ENCODE assay signal across 8 mouse cellular contexts in the genomic region with DNA sequence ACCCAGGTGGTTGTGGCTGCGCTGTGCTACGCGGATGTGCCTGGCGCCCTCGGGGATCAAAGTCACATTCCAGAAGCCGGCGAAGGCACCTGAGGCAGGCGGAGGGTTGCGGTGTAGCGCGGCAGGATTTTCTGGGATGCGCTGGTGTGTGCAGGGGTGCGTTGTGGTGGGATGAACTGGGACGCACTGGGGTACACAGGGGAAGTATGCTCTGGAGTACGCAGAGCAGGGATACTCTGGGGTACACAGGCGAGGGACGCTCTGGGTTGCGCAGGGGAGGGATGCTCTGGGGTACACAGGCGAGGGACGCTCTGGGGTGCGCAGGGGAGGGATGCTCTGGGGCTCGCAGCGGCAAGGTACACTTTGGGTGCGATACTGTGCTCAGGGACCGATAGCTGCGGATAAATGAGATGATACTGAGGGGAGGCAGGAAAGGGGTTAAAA. TPM values are rescaled to one million over a fixed set of nuclear protein-coding genes. Genes with fewer than 3 reads are reported as not detected.
A peak's percentile ranks its signal among the peaks of the same experiment; 100 is the strongest.
DNase-seq lines count a peak whose midpoint lies in the region; ATAC-seq and TF ChIP-seq lines count a peak whose summit lies in the region.

No protein-coding gene starts in this region.

- peak overlapping the region; percentile 0 for H3K4me3 ChIP-seq in cerebellum, adult 2 months (replicated peaks; ENCODE audit: insufficient read depth, low read depth, low read length)
- peak overlapping the region; percentile 91 for H3K4me3 ChIP-seq in megakaryocyte, embryonic 14.5 days (replicated peaks)
- peak overlapping the region; percentile 51 for H3K4me3 ChIP-seq in liver, embryonic 12.5 days
- H3K4me3 ChIP-seq in stomach, embryonic 16.5 days (replicated peaks; ENCODE audit: low read length): peak overlapping the region; percentile 41

- H3K9ac ChIP-seq in liver, embryonic 12.5 days: peak overlapping the region; percentile 29
- peak overlapping the region; percentile 61 for H3K9ac ChIP-seq in stomach, embryonic 16.5 days (ENCODE audit: low read length)

- no peaks in the 10 kb centered on the region for H3K9me3 ChIP-seq in megakaryocyte, embryonic 14.5 days
- H3K9me3 ChIP-seq in liver, embryonic 12.5 days (replicated peaks): no peaks in the 10 kb centered on the region
- no peaks in the 10 kb centered on the region for H3K9me3 ChIP-seq in stomach, embryonic 16.5 days (replicated peaks; ENCODE audit: control insufficient read depth, low read length)

- peaks cover 5% of the 10 kb centered on the region; the same call in 1 of the 2 replicates for H3K4me1 ChIP-seq in cerebellum, adult 2 months (ENCODE audit: control insufficient read depth, insufficient read depth, low read length)
- H3K4me1 ChIP-seq in megakaryocyte, embryonic 14.5 days: peaks cover 77% of the 10 kb centered on the region
- peaks cover 67% of the 10 kb centered on the region for H3K4me1 ChIP-seq in liver, embryonic 12.5 days
- H3K4me1 ChIP-seq in stomach, embryonic 16.5 days (ENCODE audit: control insufficient read depth, insufficient read depth, low read length): peaks cover 50% of the 10 kb centered on the region

- ATAC-seq in megakaryocyte, adult 5-6 weeks (ENCODE audit: poor library complexity, severe bottlenecking): no peak
- no peak for ATAC-seq in liver, embryonic 12.5 days
- peak; percentile 0; the same call in 1 of the 2 replicates for ATAC-seq in stomach, embryonic 16.5 days (ENCODE audit: insufficient read depth, low FRiP score)

- no peak overlapping the region for H3K27ac ChIP-seq in cerebellum, adult 2 months (ENCODE audit: insufficient read depth, low read length)
- no peak overlapping the region for H3K27ac ChIP-seq in liver, embryonic 12.5 days
- peak overlapping the region; percentile 81; the same call in 1 of the 2 replicates for H3K27ac ChIP-seq in stomach, embryonic 16.5 days (ENCODE audit: low read length)

- H3K4me2 ChIP-seq in liver, embryonic 12.5 days: peak overlapping the region; percentile 81
- H3K4me2 ChIP-seq in stomach, embryonic 16.5 days (ENCODE audit: low read depth, low read length): peak overlapping the region; percentile 61

- no peak for TF ChIP-seq CTCF in cerebellum, adult 2 months (IDR thresholded peaks at IDR 0.05; ENCODE audit: borderline replicate concordance, insufficient read depth, low read depth, low read length)

- WGBS in cerebellum, adult 2 months: 3% methylated on average over 26 of the region's 26 CpGs
- WGBS in liver, embryonic 12.5 days (ENCODE audit: insufficient replicate concordance): 5% methylated on average over 26 of the region's 26 CpGs
- 3% methylated on average over 26 of the region's 26 CpGs for WGBS in stomach, embryonic 16.5 days

- no peaks in the 10 kb centered on the region for H3K27me3 ChIP-seq in cerebellum, adult 2 months (ENCODE audit: control insufficient read depth, insufficient read depth, low read length)
- H3K27me3 ChIP-seq in megakaryocyte, embryonic 14.5 days (replicated peaks): peaks cover 15% of the 10 kb centered on the region
- peaks cover 73% of the 10 kb centered on the region for H3K27me3 ChIP-seq in liver, embryonic 12.5 days (replicated peaks)
- peaks cover 39% of the 10 kb centered on the region for H3K27me3 ChIP-seq in stomach, embryonic 16.5 days (ENCODE audit: control insufficient read depth, insufficient read depth, low read length)

- no peak for TF ChIP-seq POLR2A in cerebellum, adult 2 months (IDR thresholded peaks at IDR 0.05; ENCODE audit: borderline replicate concordance, insufficient read depth, low read length)

- peaks cover 14% of the 10 kb centered on the region for H3K36me3 ChIP-seq in megakaryocyte, embryonic 14.5 days (replicated peaks; ENCODE audit: low read length)
- 0 out of 2 replicates have a peak, but pooled peaks cover 2% of the 10 kb centered on the region for H3K36me3 ChIP-seq in liver, embryonic 12.5 days
- no peaks in the 10 kb centered on the region for H3K36me3 ChIP-seq in stomach, embryonic 16.5 days (ENCODE audit: control insufficient read depth, insufficient read depth, low read length)

- no peak for DNase-seq in cerebellum, adult 2 months
- no peak for DNase-seq in cerebellum, postnatal 25 days
- no peak for DNase-seq in adipocyte (ENCODE audit: low spot score)
- DNase-seq in ovary, postnatal 36 days (ENCODE audit: low spot score): no peak

RNA-seq across cellular contexts. Expression of a gene that starts 5.9 kb away (rescaled TPM):
- 7.9 and 10.8 TPM in 2 replicates for polyA plus RNA-seq in cerebellum, adult 2 months (2012; rRNA removed)
- polyA plus RNA-seq in megakaryocyte, embryonic 14.5 days (2012; ENCODE audit: insufficient read depth, low replicate concordance): 27.2 and 34.8 TPM in 2 replicates
- total RNA-seq in megakaryocyte, adult 5-6 weeks (2015): 0.07 TPM in 1 of 2 replicates, not detected in the other
- not detected in 2 replicates for total RNA-seq in megakaryocyte, adult 5-6 weeks (2017)
- 2.4 and 2.9 TPM in 2 replicates for polyA plus RNA-seq in liver, embryonic 12.5 days (2016; fragmentation: Nextera tagmentation; extraction: Ambion mirVana)
- polyA plus RNA-seq in stomach, embryonic 16.5 days (2015; fragmentation: Nextera tagmentation; extraction: Ambion mirVana): 22.0 and 24.0 TPM in 2 replicates

RNA-seq across cellular contexts. Expression of a gene that starts 12.6 kb away (rescaled TPM):
- 9.0 and 10.3 TPM in 2 replicates for polyA plus RNA-seq in cerebellum, adult 2 months (2012; rRNA removed)
- polyA plus RNA-seq in megakaryocyte, embryonic 14.5 days (2012; ENCODE audit: insufficient read depth, low replicate concordance): 19.0 and 21.1 TPM in 2 replicates
- total RNA-seq in megakaryocyte, adult 5-6 weeks (2015): 0.16 and 0.96 TPM in 2 replicates
- total RNA-seq in megakaryocyte, adult 5-6 weeks (2017): 0.37 TPM in 1 of 2 replicates, not detected in the other
- polyA plus RNA-seq in liver, embryonic 12.5 days (2016; fragmentation: Nextera tagmentation; extraction: Ambion mirVana): 61.4 and 61.6 TPM in 2 replicates
- polyA plus RNA-seq in stomach, embryonic 16.5 days (2015; fragmentation: Nextera tagmentation; extraction: Ambion mirVana): 45.2 and 51.1 TPM in 2 replicates

RNA-seq across cellular contexts. Expression of a gene that starts 13.0 kb away (rescaled TPM):
- 13.7 and 14.1 TPM in 2 replicates for polyA plus RNA-seq in cerebellum, adult 2 months (2012; rRNA removed)
- 15.1 and 26.0 TPM in 2 replicates for polyA plus RNA-seq in megakaryocyte, embryonic 14.5 days (2012; ENCODE audit: insufficient read depth, low replicate concordance)
- 0.32 and 0.83 TPM in 2 replicates for total RNA-seq in megakaryocyte, adult 5-6 weeks (2015)
- total RNA-seq in megakaryocyte, adult 5-6 weeks (2017): not detected in 2 replicates
- 6.9 and 7.2 TPM in 2 replicates for polyA plus RNA-seq in liver, embryonic 12.5 days (2016; fragmentation: Nextera tagmentation; extraction: Ambion mirVana)
- 3.7 and 4.4 TPM in 2 replicates for polyA plus RNA-seq in stomach, embryonic 16.5 days (2015; fragmentation: Nextera tagmentation; extraction: Ambion mirVana)

RNA-seq across cellular contexts. Expression of a gene that starts 13.9 kb away (rescaled TPM):
- polyA plus RNA-seq in cerebellum, adult 2 months (2012; rRNA removed): 145 and 151 TPM in 2 replicates
- not detected in 2 replicates for polyA plus RNA-seq in megakaryocyte, embryonic 14.5 days (2012; ENCODE audit: insufficient read depth, low replicate concordance)
- not detected in 2 replicates for total RNA-seq in megakaryocyte, adult 5-6 weeks (2015)
- total RNA-seq in megakaryocyte, adult 5-6 weeks (2017): not detected in 2 replicates
- 0.06 and 0.10 TPM in 2 replicates for polyA plus RNA-seq in liver, embryonic 12.5 days (2016; fragmentation: Nextera tagmentation; extraction: Ambion mirVana)
- 0.14 and 0.61 TPM in 2 replicates for polyA plus RNA-seq in stomach, embryonic 16.5 days (2015; fragmentation: Nextera tagmentation; extraction: Ambion mirVana)

RNA-seq across cellular contexts. Expression of a gene that starts 22.0 kb away (rescaled TPM):
- 49.7 and 51.1 TPM in 2 replicates for polyA plus RNA-seq in cerebellum, adult 2 months (2012; rRNA removed)
- polyA plus RNA-seq in megakaryocyte, embryonic 14.5 days (2012; ENCODE audit: insufficient read depth, low replicate concordance): 62.0 and 88.2 TPM in 2 replicates
- total RNA-seq in megakaryocyte, adult 5-6 weeks (2015): 25.6 and 27.4 TPM in 2 replicates
- total RNA-seq in megakaryocyte, adult 5-6 weeks (2017): 13.8 and 17.8 TPM in 2 replicates
- polyA plus RNA-seq in liver, embryonic 12.5 days (2016; fragmentation: Nextera tagmentation; extraction: Ambion mirVana): 46.0 and 46.7 TPM in 2 replicates
- polyA plus RNA-seq in stomach, embryonic 16.5 days (2015; fragmentation: Nextera tagmentation; extraction: Ambion mirVana): 46.6 and 48.1 TPM in 2 replicates

Comparison
In these comparisons a context has a peak if more than half of its experiments do, and no peak if none do; other contexts are left out.
1. H3K4me3 ChIP-seq: peak in every context shown above with its lines; median percentile 91 in megakaryocyte, embryonic 14.5 days; 51 in liver, embryonic 12.5 days; 41 in stomach, embryonic 16.5 days; 0 in cerebellum, adult 2 months.